Mouse (Mus musculus): ENCODE data around the gene Slc6a19.

- TF ChIP-seq FLI1 (IDR thresholded peaks at IDR 0.05; ENCODE audit: low read length) (no peak), GATA1 (IDR thresholded peaks at IDR 0.05; ENCODE audit: borderline replicate concordance, low read length) (no peak)
Observed at GRCm38 (mm10) chr13:73732742-73733700, 28.4 kb upstream of the Slc6a19 start, which contains the start of gene Slc12a7.

Measured in megakaryocyte, embryonic 14.5 days (primary cell).